Mouse (Mus musculus): Measurements from ENCODE around the gene Gadd45b.
A peak's percentile ranks its signal among the peaks of the same experiment; 100 is the strongest.

Gadd45b gene

GRCm38 (mm10) chr10:80935241-80935640 is 5.4 kb downstream of the Gadd45b start:
- peak in 1 of 2 experiments; percentile 30 for DNase-seq (ENCODE audit: low spot score in 2 of 2)

- DNase-seq (ENCODE audit: low spot score in 2 of 2): no peak
These were observed 5.8 kb downstream of the Gadd45b start for GRCm38 (mm10) chr10:80935698-80936097.

GRCm38 (mm10) chr10:80936135-80936809 is 6.4 kb downstream of the Gadd45b start:
- DNase-seq (ENCODE audit: low spot score in 2 of 2): no peak

- DNase-seq (ENCODE audit: low spot score in 2 of 2): no peak
These were observed 6.9 kb downstream of the Gadd45b start for GRCm38 (mm10) chr10:80936810-80937164.

GRCm38 (mm10) chr10:80937646-80938045 is 7.8 kb downstream of the Gadd45b start:
- DNase-seq (ENCODE audit: low spot score in 2 of 2): no peak

- no peak for DNase-seq (ENCODE audit: low spot score in 2 of 2)
These were observed 9.1 kb downstream of the Gadd45b start for GRCm38 (mm10) chr10:80938831-80939550.

GRCm38 (mm10) chr10:80939671-80940070 is 9.8 kb downstream of the Gadd45b start:
- peak; percentile 50 to 65 for DNase-seq (ENCODE audit: low spot score in 2 of 2)

GRCm38 (mm10) chr10:80940320-80940987 is 10.6 kb downstream of the Gadd45b start:
- DNase-seq (ENCODE audit: low spot score in 2 of 2): no peak

GRCm38 (mm10) chr10:80940988-80941347 is 11.1 kb downstream of the Gadd45b start:
- DNase-seq (ENCODE audit: low spot score in 2 of 2): no peak

- no peak for DNase-seq (ENCODE audit: low spot score in 2 of 2)
These were observed 13.0 kb downstream of the Gadd45b start for GRCm38 (mm10) chr10:80942919-80943318.

GRCm38 (mm10) chr10:80943701-80944100 is 13.8 kb downstream of the Gadd45b start:
- no peak for DNase-seq (ENCODE audit: low spot score in 2 of 2)

- no peak for DNase-seq (ENCODE audit: low spot score in 2 of 2)
These were observed 14.4 kb downstream of the Gadd45b start for GRCm38 (mm10) chr10:80944231-80944630.

GRCm38 (mm10) chr10:80946684-80947437 is 17.0 kb downstream of the Gadd45b start:
- no peak for DNase-seq (ENCODE audit: low spot score in 2 of 2)

GRCm38 (mm10) chr10:80947802-80948201 is 17.9 kb downstream of the Gadd45b start:
- no peak for DNase-seq (ENCODE audit: low spot score in 2 of 2)

- no peak for DNase-seq (ENCODE audit: low spot score in 2 of 2)
These were observed 18.7 kb downstream of the Gadd45b start for GRCm38 (mm10) chr10:80948570-80948969.

GRCm38 (mm10) chr10:80949081-80949480 is 19.2 kb downstream of the Gadd45b start:
- DNase-seq (ENCODE audit: low spot score in 2 of 2): no peak

- no peak for DNase-seq (ENCODE audit: low spot score in 2 of 2)
These were observed 20.4 kb downstream of the Gadd45b start for GRCm38 (mm10) chr10:80950314-80950713.

GRCm38 (mm10) chr10:80951761-80952390 is 22.0 kb downstream of the Gadd45b start:
- no peak for DNase-seq (ENCODE audit: low spot score in 2 of 2)

GRCm38 (mm10) chr10:80952449-80952848 is 22.6 kb downstream of the Gadd45b start:
- no peak for DNase-seq (ENCODE audit: low spot score in 2 of 2)

GRCm38 (mm10) chr10:80954415-80954814 is 24.5 kb downstream of the Gadd45b start:
- DNase-seq (ENCODE audit: low spot score in 2 of 2): no peak

- DNase-seq (ENCODE audit: low spot score in 2 of 2): no peak
These were observed 25.0 kb downstream of the Gadd45b start for GRCm38 (mm10) chr10:80954843-80955242.

GRCm38 (mm10) chr10:80955536-80955935 is 25.7 kb downstream of the Gadd45b start:
- peak in 1 of 2 experiments; percentile 55 for DNase-seq (ENCODE audit: low spot score in 2 of 2)
